Comparison of ENCODE assay signal across 9 mouse cellular contexts in the genomic region with DNA sequence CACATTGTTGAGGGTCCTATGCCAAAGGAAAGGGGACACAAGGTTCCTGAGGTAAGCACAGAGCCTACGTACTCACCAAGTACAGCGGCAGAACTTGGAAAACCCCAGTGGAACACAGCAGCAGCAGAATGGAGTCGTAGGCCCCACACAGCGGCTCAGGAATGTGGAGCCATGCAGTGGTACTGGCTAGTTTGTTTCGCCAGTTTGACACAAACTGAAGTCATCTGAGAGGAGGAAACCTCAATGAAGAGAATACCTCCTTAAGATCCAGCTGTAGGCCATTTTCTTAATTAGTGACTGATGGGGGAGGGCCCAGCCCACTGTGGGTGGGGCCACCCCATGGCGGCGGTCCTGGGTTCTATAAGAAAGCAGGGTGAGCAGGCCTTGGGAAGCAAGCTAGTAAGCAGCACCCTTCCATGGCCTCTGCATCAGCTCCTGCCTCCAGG. TPM values are rescaled to one million over a fixed set of nuclear protein-coding genes. Genes with fewer than 3 reads are reported as not detected.
DNase-seq lines count a peak whose midpoint lies in the region; ATAC-seq and TF ChIP-seq lines count a peak whose summit lies in the region.
"Had no signal": no experiment of that assay in that cellular context is flagged by ENCODE, and none has a peak within 500 bp of the region (broad histone marks: within the 10 kb centered on the region; RNA-seq: fewer than 3 reads in every experiment).

No protein-coding gene starts in this region.

- intact Hi-C loops in gastrocnemius, adult 2 months (cut with DNase I): loop anchor here (5.0 kb wide), 1 partner anchor 43 kb away; no protein-coding TSS in a partner anchor

- peak overlapping the region; percentile 30 for H3K4me2 ChIP-seq in kidney, postnatal 0 days (ENCODE audit: low read length)
- peak overlapping the region; percentile 95 for H3K4me2 ChIP-seq in liver, embryonic 12.5 days

- DNase-seq in gastrocnemius, adult 2 months: no peak
- DNase-seq in gastrocnemius, postnatal 4 days (ENCODE audit: low spot score in 2 of 2): no peak
- no peak for DNase-seq in kidney, postnatal 0 days (ENCODE audit: low spot score)
- DNase-seq in kidney, adult 8-10 months: no peak
- DNase-seq in ZHBTc4 (ENCODE audit: low read depth, low spot score): peak; percentile 51
- DNase-seq in cerebellum, adult 2 months: no peak
- DNase-seq: cerebellum, adult 11 months had no signal

- TF ChIP-seq POLR2A in cerebellum, adult 2 months (IDR thresholded peaks at IDR 0.05; ENCODE audit: borderline replicate concordance, insufficient read depth, low read length): no peak

- no peak overlapping the region for H3K4me3 ChIP-seq in gastrocnemius, adult 2 months
- no peak overlapping the region for H3K4me3 ChIP-seq in kidney, postnatal 0 days (replicated peaks; ENCODE audit: low read depth, low read length)
- peak overlapping the region; percentile 67 for H3K4me3 ChIP-seq in liver, embryonic 12.5 days
- H3K4me3 ChIP-seq in cerebellum, adult 2 months (replicated peaks; ENCODE audit: insufficient read depth, low read depth, low read length): no peak overlapping the region

- no peaks in the 10 kb centered on the region for H3K9me3 ChIP-seq in kidney, postnatal 0 days (replicated peaks; ENCODE audit: low read length)
- no peaks in the 10 kb centered on the region for H3K9me3 ChIP-seq in liver, embryonic 12.5 days (replicated peaks)

- H3K27me3 ChIP-seq in kidney, postnatal 0 days (ENCODE audit: insufficient read depth, low read length): no peaks in the 10 kb centered on the region
- no peaks in the 10 kb centered on the region for H3K27me3 ChIP-seq in liver, embryonic 12.5 days (replicated peaks)
- no peaks in the 10 kb centered on the region; the same call in 1 of the 2 replicates for H3K27me3 ChIP-seq in cerebellum, adult 2 months (ENCODE audit: control insufficient read depth, insufficient read depth, low read length)

- TF ChIP-seq CTCF in gastrocnemius, adult 2 months (IDR thresholded peaks at IDR 0.05): no peak
- TF ChIP-seq CTCF in kidney, postnatal 0 days (IDR thresholded peaks at IDR 0.05; ENCODE audit: low read depth): no peak
- TF ChIP-seq CTCF in cerebellum, adult 2 months (IDR thresholded peaks at IDR 0.05; ENCODE audit: borderline replicate concordance, insufficient read depth, low read depth, low read length): no peak

- H3K9ac ChIP-seq in kidney, postnatal 0 days (ENCODE audit: low read depth, low read length): no peak overlapping the region
- H3K9ac ChIP-seq in liver, embryonic 12.5 days: no peak overlapping the region

- peak overlapping the region; percentile 56; the same call in 1 of the 2 replicates for H3K27ac ChIP-seq in gastrocnemius, adult 2 months
- 0 out of 2 replicates have a peak overlapping the region, but pooled peaks have one; percentile 42 for H3K27ac ChIP-seq in kidney, postnatal 0 days
- H3K27ac ChIP-seq in liver, embryonic 12.5 days: peak overlapping the region; percentile 83
- no peak overlapping the region for H3K27ac ChIP-seq in cerebellum, adult 2 months (ENCODE audit: insufficient read depth, low read length)

- 55% methylated on average over 7 of the region's 7 CpGs for WGBS in kidney, postnatal 0 days
- WGBS in liver, embryonic 12.5 days (ENCODE audit: insufficient replicate concordance): 69% methylated on average over 7 of the region's 7 CpGs
- WGBS in cerebellum, adult 2 months: 81% methylated on average over 7 of the region's 7 CpGs

- no peak for ATAC-seq in kidney, postnatal 0 days (replicated peaks; ENCODE audit: low FRiP score, low read depth)
- ATAC-seq in liver, embryonic 12.5 days: no peak
- ATAC-seq in erythroid progenitor cell, adult 5-6 weeks (replicated peaks; ENCODE audit: low FRiP score, poor library complexity, severe bottlenecking): no peak

- peaks cover 7% of the 10 kb centered on the region for H3K4me1 ChIP-seq in kidney, postnatal 0 days (replicated peaks; ENCODE audit: insufficient read depth, low read length)
- peaks cover 54% of the 10 kb centered on the region for H3K4me1 ChIP-seq in liver, embryonic 12.5 days
- peaks cover 2% of the 10 kb centered on the region for H3K4me1 ChIP-seq in cerebellum, adult 2 months (ENCODE audit: control insufficient read depth, insufficient read depth, low read length)

- no peaks in the 10 kb centered on the region for H3K36me3 ChIP-seq in kidney, postnatal 0 days (ENCODE audit: insufficient read depth, low read length)
- peaks cover 5% of the 10 kb centered on the region; the same call in 1 of the 2 replicates for H3K36me3 ChIP-seq in liver, embryonic 12.5 days

RNA-seq across cellular contexts. Expression of a gene that starts 1.1 kb away (rescaled TPM):
- 10 to 100 TPM in 1 of 2 experiments, 1 to 10 TPM in 1; 6.3 to 11.2 TPM for total RNA-seq in gastrocnemius, adult 2 months (2021)
- total RNA-seq in gastrocnemius, postnatal 4 days (2021): 10 to 100 TPM; 21.0 to 25.4 TPM
- polyA plus RNA-seq in kidney, postnatal 0 days (2015; fragmentation: Nextera tagmentation; extraction: Ambion mirVana): 16.2 and 16.5 TPM in 2 replicates
- polyA plus RNA-seq in liver, embryonic 12.5 days (2016; fragmentation: Nextera tagmentation; extraction: Ambion mirVana): 12.7 and 13.0 TPM in 2 replicates
- polyA plus RNA-seq in cerebellum, adult 2 months (2012; rRNA removed): 1.2 and 1.5 TPM in 2 replicates
- 12.2 and 14.4 TPM in 2 replicates for total RNA-seq in erythroid progenitor cell, adult 5-6 weeks (2015; ENCODE audit: low replicate concordance)
- total RNA-seq in erythroid progenitor cell, adult 5-6 weeks (2017; ENCODE audit: low replicate concordance): 6.2 and 6.8 TPM in 2 replicates
